Mouse (Mus musculus) E14TG2a.4 (cell line): ENCODE results near the gene Sesn1.

Source experiments
- CTCF ChIP-seq: conservative IDR thresholded peaks from 2 replicates; pipeline ENCODE4 v1.5.1; 2014; ENCODE audit warnings: low read length
- NANOG ChIP-seq: IDR thresholded peaks from 2 replicates; pipeline ENCODE4 v1.6.1; 2014; ENCODE audit warnings: borderline replicate concordance, low read length, mixed read lengths
- POU5F1 ChIP-seq: IDR thresholded peaks from 2 replicates; pipeline ENCODE4 v1.6.1; 2014; ENCODE audit warnings: low read length, borderline replicate concordance

DNA sequence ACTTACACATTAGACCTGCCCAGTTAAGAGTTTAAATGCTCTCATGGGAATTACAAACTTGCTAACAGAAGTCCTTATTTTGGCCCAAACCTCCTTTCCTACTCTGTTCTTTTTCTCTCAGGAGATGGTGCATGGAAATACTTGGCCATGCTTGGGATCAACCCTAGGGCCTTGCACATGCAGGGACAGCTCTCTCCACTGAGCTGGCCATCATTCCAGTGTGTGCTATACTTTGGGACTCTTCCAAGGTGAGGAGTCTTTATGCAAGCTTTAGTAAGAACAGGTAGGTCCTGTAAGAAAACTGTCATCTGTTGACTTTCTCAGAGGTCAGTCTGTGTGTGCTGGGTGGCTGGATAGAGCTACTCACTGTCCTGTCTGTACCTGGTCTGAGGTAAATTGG is 80.8 kb downstream of the Sesn1 start:
- TF ChIP-seq CTCF (no peak), POU5F1 (no peak), NANOG (no peak)
